Mouse (Mus musculus): ENCODE measurements around the gene Gm49355.
"Not testable (repeated sequence)": the region's sequence is repeated elsewhere in the genome, so short reads cannot be mapped to it uniquely, and the experiment has no call there.

The Gm49355 gene

GRCm38 (mm10) chr14:12283641-12284040, at the start of gene Gm49355:
TSS of gene Gm49355 (plus strand) at chr14:12283976.
- no peak for DNase-seq (ENCODE audit: low spot score in 2 of 2)

DNA sequence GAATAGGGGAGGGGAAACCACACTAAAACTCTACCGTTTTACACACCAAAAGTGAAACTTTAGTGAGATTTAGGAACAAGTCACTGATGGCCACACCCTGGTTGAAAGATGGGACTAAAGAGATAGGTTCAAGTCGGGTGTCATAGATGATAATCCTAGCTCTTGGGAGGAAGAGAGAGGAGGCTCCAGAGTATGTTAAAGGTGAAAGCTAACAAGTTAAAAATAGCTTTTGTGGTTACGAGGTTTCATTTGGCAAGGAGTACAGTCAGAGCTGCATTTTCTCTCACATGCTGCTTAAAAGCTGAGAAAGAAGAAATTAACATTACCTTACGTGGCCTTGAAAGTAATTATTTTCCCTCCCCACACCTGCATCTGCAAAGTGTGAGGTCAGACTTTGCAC, 40.0 kb upstream of the Gm49355 start:
- no peak for DNase-seq (ENCODE audit: low spot score in 2 of 2)

DNA sequence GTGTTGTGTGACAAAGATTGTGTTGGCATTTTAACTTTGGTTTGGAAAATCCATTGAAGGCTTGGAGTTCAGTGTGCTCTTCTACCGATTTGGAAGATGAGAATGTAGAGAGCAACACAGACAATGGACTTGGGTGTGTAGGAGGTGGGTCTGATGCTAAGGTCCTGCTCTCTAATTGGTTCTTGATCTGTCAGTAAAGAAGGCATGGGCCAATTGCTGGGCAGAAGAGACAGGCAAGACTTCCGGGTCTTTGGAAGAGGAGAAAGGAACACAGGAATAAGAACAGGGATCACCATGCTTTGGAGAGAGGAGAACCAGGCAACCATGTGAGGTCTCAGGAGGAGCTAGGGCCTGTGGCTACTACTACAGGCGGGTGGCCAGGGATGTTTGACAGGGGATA, 7.7 kb upstream of the Gm49355 start:
- DNase-seq (ENCODE audit: low spot score in 2 of 2), result no peak

DNA sequence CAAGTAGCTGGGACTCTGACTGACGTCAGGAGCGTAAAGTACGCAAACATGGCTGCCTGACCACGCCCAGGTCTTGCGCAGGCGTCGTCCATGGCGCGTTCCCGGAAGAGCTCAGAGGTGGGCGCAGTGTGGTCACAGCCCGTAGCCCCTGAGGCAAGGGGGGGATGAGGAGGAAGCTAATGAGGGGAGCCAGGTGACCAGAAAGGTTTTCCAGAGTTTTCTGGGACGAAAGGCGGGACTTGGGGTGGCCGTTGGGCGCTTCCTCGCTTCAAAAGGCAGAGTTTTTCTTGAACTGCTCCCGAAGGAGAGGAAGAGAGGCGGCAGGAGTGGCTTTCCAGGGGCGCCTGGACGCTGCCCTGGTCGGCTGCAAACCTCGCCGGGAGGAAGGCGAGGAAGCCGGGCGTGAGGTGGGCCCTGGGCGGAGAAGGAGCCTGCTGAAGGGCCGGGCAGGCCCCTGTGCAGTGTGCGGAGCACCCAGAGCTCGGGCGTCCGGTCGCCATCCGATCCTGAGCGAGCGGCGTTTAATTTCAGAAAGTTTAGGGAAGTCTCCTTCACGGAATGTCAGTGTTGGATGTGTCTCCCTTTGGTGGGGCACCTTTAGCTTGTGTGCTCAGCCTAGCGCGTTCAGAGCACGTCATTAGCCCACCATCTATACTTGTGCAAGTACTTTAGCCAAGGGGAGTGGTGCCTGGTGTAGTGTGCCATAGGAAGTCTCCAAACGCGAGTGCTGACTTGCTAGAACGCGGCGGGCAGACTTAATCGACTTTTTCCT, 551 bp downstream of the Gm49355 start, which contains the start of gene 3830406C13Rik:
3830406C13Rik (plus strand) TSS at position 33 of the 772 bp plus-strand sequence.
- peak; percentile 61 to 86 for DNase-seq (ENCODE audit: low spot score in 2 of 2)

DNA sequence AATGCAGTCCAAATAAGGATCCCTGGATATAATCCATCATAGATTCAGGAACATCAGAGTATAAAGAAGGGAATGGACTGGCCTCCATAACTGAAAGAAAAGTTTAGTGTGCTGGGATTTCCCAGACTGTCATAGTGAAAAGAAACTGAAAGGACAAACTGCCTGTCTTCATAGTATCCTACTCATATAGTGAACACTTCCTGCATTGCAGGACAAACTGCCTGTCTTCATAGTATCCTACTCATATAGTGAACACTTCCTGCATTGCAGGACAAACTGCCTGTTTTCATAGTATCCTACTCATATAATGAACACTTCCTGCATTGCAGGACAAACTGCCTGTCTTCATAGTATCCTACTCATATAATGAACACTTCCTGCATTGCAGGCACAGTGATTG, 6.0 kb downstream of the Gm49355 start:
- DNase-seq (ENCODE audit: low spot score in 2 of 2), result not testable (repeated sequence)

- DNase-seq (ENCODE audit: low spot score in 2 of 2), result no peak
These were observed 12.6 kb downstream of the Gm49355 start for GRCm38 (mm10) chr14:12296391-12296790.

DNA sequence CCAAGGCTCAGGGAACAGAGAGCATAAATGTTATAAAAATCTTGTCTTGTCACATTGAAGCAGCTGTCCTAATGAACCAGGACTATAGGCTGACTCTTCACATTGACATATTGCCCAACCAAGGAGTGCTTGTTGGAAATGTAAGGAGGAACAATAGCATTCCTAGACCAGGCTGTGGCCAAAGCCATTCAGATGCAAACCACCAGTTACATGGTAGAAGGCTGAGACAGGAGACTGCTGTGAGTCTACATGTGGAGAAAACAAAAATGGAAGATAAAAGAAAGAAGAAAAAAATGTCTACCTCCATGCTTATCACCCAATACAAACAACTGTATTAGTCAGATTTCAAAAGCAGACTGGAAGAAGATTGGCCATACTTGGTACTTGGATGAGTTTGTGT, 15.4 kb downstream of the Gm49355 start:
- no peak for DNase-seq (ENCODE audit: low spot score in 2 of 2)

DNA sequence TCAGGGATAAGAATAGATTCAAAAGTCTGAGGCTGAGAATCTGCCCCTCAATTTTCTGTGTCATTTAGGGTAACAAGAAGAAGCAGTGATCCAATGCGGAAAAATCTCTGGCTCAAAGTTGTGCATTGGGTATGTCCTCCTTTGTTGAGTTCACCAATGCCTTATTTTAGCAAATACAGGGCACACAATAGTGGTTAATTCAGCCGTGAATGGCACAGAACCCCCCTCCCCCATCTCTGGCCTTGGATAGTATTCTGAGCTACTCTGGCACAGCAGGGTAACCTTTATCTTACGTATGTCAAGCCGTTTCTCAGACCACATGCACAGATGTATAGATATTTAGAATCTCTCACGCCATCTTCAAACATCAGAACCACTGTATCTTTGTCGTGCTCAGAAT, 15.9 kb downstream of the Gm49355 start:
- DNase-seq (ENCODE audit: low spot score in 2 of 2), result no peak

- DNase-seq (ENCODE audit: low spot score in 2 of 2), result no peak
These were observed 16.5 kb downstream of the Gm49355 start for GRCm38 (mm10) chr14:12300275-12300674.

DNA sequence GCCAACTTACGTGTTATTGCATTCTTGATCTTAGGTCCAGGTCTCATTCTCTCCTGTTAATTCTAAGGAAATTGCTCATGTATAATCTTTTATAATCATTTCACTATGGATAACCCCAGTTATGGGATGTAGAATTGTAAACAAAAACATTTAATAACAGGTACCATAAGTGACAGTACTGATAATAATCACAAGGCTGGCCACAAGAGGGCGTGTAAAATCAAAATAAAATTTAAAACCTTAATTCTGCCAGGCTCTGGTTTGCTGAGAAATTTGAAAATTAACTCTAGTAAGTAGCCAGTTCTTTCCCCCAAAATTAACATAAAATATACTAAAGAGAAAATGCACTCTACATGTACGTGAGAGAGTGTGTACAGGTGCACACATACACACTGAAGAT, 16.9 kb downstream of the Gm49355 start:
- DNase-seq (ENCODE audit: low spot score in 2 of 2), result no peak

GRCm38 (mm10) chr14:12303106-12303505, 19.3 kb downstream of the Gm49355 start:
- no peak for DNase-seq (ENCODE audit: low spot score in 2 of 2)

- no peak for DNase-seq (ENCODE audit: low spot score in 2 of 2)
These were observed 49.8 kb downstream of the Gm49355 start for GRCm38 (mm10) chr14:12333622-12334021.

GRCm38 (mm10) chr14:12334925-12335324, 51.1 kb downstream of the Gm49355 start:
- no peak for DNase-seq (ENCODE audit: low spot score in 2 of 2)

GRCm38 (mm10) chr14:12337421-12337997, 53.7 kb downstream of the Gm49355 start:
- DNase-seq (ENCODE audit: low spot score in 2 of 2), result no peak

GRCm38 (mm10) chr14:12337998-12338809, 54.4 kb downstream of the Gm49355 start:
- DNase-seq (ENCODE audit: low spot score in 2 of 2), result no peak

GRCm38 (mm10) chr14:12338811-12339565, 55.2 kb downstream of the Gm49355 start:
- no peak for DNase-seq (ENCODE audit: low spot score in 2 of 2)

GRCm38 (mm10) chr14:12340238-12341074, 56.7 kb downstream of the Gm49355 start:
- DNase-seq (ENCODE audit: low spot score in 2 of 2), result no peak

- DNase-seq (ENCODE audit: low spot score in 2 of 2), result no peak
These were observed 57.5 kb downstream of the Gm49355 start for GRCm38 (mm10) chr14:12341075-12341788.

DNA sequence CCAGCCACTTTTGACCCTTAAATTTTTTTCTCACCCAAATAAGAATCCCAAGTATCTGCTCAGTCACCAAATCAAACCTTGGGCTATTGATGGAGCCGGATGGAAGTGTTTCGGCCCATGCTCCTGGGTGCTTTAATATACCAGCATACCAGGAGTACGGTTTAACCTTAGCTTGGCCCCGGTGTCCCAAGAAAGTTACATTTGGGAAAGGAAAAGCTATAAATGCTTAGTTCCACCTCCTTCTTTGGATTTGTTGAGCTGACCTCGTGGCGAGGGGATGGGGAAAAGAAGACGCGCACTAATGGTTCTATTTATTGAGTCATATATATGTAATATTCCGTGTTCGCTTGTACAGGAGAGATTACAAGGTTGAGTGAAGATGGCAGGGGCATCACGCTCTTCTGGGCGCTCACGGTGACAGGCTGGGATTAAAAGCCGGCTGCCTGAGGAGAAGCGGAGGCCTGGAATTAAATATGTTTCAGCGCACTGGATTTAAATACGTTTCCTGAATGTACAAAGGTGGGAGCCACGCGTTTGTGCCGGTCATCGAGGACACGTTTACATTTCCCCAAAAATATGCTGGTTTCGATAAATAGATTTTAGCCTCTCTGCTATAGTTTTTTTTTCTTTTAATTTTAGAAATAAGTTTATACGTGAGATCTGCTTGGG, 58.1 kb downstream of the Gm49355 start:
- no peak for DNase-seq (ENCODE audit: low spot score in 2 of 2)
